Mouse (Mus musculus): ENCODE measurements around the gene Ogfr. TPM values are rescaled to one million over a fixed set of nuclear protein-coding genes. Genes with fewer than 3 reads are reported as not detected.

Gene Ogfr
- polyA plus RNA-seq (2012; rRNA removed), result 85.1 and 89.2 TPM in 2 replicates

DNA sequence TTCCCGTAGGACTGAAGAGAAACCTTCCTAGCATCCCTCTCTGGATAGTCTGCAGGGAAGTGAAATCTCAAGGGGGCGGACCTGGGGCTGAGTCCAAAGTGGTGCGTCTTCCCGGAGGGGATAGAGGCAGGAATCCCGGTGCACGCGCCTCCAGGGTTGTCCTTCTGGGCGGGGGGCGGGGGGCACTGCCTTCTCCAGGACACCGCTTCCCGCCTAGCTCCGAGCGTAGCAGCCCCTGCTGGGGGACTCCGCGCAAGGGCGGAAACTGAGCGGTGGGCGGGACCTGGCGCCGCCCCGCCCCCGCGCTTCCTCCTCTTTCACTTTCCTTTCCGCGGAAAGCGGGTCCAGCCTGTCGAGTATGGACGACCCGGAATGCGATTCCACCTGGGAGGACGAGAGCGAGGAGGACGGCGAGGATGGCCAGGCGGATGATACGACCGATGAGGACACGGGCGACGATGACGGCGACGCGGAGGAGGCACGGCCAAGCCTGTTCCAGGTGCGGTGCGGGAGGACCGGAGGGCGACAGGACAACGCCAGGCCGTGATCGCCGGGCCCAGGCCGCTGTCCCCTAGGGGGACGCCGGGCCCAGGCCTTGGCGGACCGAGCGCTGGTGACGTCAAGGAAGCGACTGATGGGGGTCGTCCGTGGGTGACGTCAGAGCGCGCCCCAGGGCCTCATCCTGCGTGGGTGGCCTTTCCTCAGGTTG lies at the start of gene Ogfr:
Gene Ogfr, plus strand, starts transcription at position 123 of the 709 bp plus-strand sequence.

GRCm38 (mm10) chr2:180581002-180581401 lies 8.0 kb upstream of the Ogfr start, which contains the start of gene Mrgbp:
Gene Mrgbp, plus strand, starts transcription at chr2:180581304.

DNA sequence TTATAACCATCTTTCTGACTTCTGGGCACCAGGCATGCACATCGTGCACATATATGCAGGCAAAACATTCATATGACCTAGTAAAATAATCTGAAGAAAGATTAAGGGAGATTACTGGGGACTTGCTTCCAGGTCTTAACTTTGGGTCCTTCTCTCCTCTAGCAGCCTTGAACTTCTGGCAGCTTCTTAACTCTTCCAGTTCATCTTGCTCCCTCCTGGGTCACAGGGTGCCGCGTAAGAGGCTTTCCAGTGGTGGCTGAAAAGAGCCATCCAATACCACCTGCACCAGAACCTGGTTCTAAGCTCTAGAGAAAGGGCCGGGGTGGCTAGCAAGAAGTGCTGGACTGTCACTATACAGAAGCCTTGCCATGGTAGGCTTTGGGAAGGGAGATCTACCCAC lies 8.4 kb downstream of the Ogfr start, which contains the start of gene Col9a3:
Gene Col9a3, plus strand, starts transcription at position 301 of the 400 bp plus-strand sequence.

DNA sequence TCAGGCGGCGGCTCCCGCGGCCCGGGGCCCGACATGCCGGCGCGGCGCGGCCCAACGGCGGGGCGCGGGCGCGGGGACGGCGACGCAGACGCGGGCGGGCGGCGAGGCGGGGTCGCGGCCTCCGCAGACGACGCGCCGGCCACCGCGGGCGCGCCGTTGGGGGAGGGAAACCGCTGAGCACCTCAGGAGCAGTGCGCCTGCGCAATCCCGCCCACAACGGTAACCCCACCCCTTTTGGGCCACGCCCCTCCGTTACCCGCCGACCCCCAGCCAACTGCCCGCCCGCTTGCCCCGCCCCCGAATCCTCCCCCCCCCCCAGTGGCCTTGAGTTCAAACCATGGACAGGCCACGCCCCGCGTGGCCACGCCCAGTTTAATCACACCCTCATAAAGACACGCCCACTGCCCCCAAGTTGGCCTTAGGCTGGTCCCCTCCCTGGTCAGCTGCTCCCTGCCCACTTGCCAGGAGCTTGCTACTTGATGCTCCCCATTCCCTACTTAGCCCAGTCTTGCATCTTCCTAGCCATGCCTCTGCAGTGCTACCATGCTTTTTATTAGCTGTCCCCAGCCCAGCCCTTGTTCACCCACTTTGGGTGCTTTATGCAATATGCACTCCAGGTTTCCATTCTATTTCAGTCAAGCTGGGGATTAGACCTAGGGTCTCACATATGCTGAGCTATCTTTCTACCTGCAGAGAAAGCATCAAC lies 53.7 kb downstream of the Ogfr start, which contains the start of gene Tcfl5:
Gene Tcfl5, minus strand, starts transcription at position 154 of the 706 bp plus-strand sequence.

Other genes starting within 250 kb of the Ogfr start
- 3.5 and 3.8 TPM in 2 replicates for gene Slco4a1, start 133.0 kb upstream of the Ogfr start, polyA plus RNA-seq (2012; rRNA removed)
- gene Ntsr1, start 89.3 kb upstream of the Ogfr start, polyA plus RNA-seq (2012; rRNA removed), result 12.6 and 16.3 TPM in 2 replicates
- gene Mrgbp, start 7.9 kb upstream of the Ogfr start, polyA plus RNA-seq (2012; rRNA removed), result 52.4 and 56.0 TPM in 2 replicates
- gene Col9a3, start 8.5 kb downstream of the Ogfr start, polyA plus RNA-seq (2012; rRNA removed), result 51.3 and 56.5 TPM in 2 replicates
- 2.5 and 3.3 TPM in 2 replicates for gene Tcfl5, start 53.5 kb downstream of the Ogfr start, polyA plus RNA-seq (2012; rRNA removed)
- 26.1 and 26.3 TPM in 2 replicates for gene Dido1, start 120.8 kb downstream of the Ogfr start, polyA plus RNA-seq (2012; rRNA removed)
- 56.6 and 56.7 TPM in 2 replicates for gene Gid8, start 120.9 kb downstream of the Ogfr start, polyA plus RNA-seq (2012; rRNA removed)
- 0.43 and 0.86 TPM in 2 replicates for gene Slc17a9, start 136.0 kb downstream of the Ogfr start, polyA plus RNA-seq (2012; rRNA removed)
- gene Bhlhe23, start 187.7 kb downstream of the Ogfr start, polyA plus RNA-seq (2012; rRNA removed), result 1.5 and 2.1 TPM in 2 replicates